ENCODE assay signal across 21 mouse cellular contexts in the genomic region with DNA sequence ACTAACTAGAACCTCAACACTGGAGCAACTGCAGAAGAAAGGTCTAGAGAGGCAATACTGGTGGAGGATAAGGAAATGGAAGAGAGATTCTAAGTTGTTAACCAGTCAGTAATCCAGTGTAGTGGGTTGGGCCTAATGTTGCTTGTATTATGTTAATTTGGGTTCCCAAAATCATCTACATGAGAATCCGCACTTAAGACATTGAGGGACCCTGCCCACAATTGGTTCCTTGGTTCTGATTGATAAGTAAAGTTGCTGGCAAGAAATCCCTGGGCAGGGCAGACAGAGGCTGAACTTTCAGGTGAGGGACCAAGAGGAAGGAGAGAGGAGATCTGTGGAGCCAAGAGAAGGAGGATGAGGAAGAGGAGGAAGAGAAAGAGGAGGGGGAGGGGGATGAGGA.
DNase-seq lines count a peak whose midpoint lies in the region; TF ChIP-seq lines count a peak whose summit lies in the region.
"Had no signal": no experiment of that assay in that cellular context is flagged by ENCODE, and none has a peak within 500 bp of the region (broad histone marks: within the 10 kb centered on the region; RNA-seq: fewer than 3 reads in every experiment).

No protein-coding gene starts in this region.

- H3K4me3 ChIP-seq in ES-Bruce4 (ENCODE audit: low read depth, low read length) (no peak overlapping the region), ES-E14 (ENCODE audit: insufficient read depth in 1 of 2, low read depth in 1 of 2, low read length in 2 of 2, poor library complexity in 1 of 2, severe bottlenecking in 1 of 2) (no peak overlapping the region)
- H3K4me3 ChIP-seq in lung, adult 2 months (replicated peaks; ENCODE audit: extremely low read depth, low read depth, low read length): no peak overlapping the region
- H3K4me3 ChIP-seq: embryonic facial prominence, embryonic 10.5 days; embryonic facial prominence, embryonic 12.5 days; forebrain, embryonic 13.5 days; forebrain, embryonic 15.5 days had no signal

- 92% methylated on average over 1 of the region's 1 CpGs for WGBS in lung, adult 2 months

- peak overlapping the region; percentile 65; the same call in 1 of the 2 replicates for H3K27ac ChIP-seq in ES-Bruce4 (ENCODE audit: insufficient read depth, low read length)
- H3K27ac ChIP-seq in ES-E14 (ENCODE audit: insufficient read depth, low read depth, low read length, poor library complexity, severe bottlenecking): no peak overlapping the region
- H3K27ac ChIP-seq: embryonic facial prominence, embryonic 10.5 days; embryonic facial prominence, embryonic 12.5 days; forebrain, embryonic 13.5 days; forebrain, embryonic 15.5 days had no signal

- no peak for TF ChIP-seq CTCF in ES-Bruce4 (IDR thresholded peaks at IDR 0.05; ENCODE audit: low read depth, low read length)
- no peak for TF ChIP-seq CTCF in lung, adult 2 months (IDR thresholded peaks at IDR 0.05; ENCODE audit: insufficient read depth, low read length)

- H3K27me3 ChIP-seq in ES-Bruce4 (ENCODE audit: control insufficient read depth, insufficient read depth, low read length, poor library complexity, severe bottlenecking): no peaks in the 10 kb centered on the region
- H3K27me3 ChIP-seq: CH12.LX; embryonic facial prominence, embryonic 12.5 days; forebrain, embryonic 13.5 days; forebrain, embryonic 15.5 days; Patski had no signal

- in situ Hi-C loops in ES-E14 (cut with MboI; ENCODE audit: low sequenced_read_pairs in 2 of 2, unreplicated experiment in 2 of 2): no loop called here

- TF ChIP-seq EP300 in ES-Bruce4 (IDR thresholded peaks at IDR 0.05; ENCODE audit: insufficient read depth, low read depth, low read length): 0 out of 2 replicates have a peak, but pooled peaks have one; percentile 35

- no peaks in the 10 kb centered on the region for H3K36me3 ChIP-seq in ES-Bruce4 (ENCODE audit: control insufficient read depth, insufficient read depth, low read length, poor library complexity, severe bottlenecking)
- no peaks in the 10 kb centered on the region for H3K36me3 ChIP-seq in ES-E14 (ENCODE audit: control insufficient read depth, insufficient read depth, low read length, poor library complexity, severe bottlenecking)
- H3K36me3 ChIP-seq: embryonic facial prominence, embryonic 10.5 days; embryonic facial prominence, embryonic 12.5 days; forebrain, embryonic 15.5 days had no signal

- H3K9me3 ChIP-seq in ES-Bruce4 (replicated peaks; ENCODE audit: control insufficient read depth, insufficient read depth, low read length, poor library complexity, severe bottlenecking) (no peaks in the 10 kb centered on the region), ES-E14 (ENCODE audit: control insufficient read depth, insufficient read depth, low read depth, low read length) (no peaks in the 10 kb centered on the region)
- H3K9me3 ChIP-seq: embryonic facial prominence, embryonic 10.5 days; embryonic facial prominence, embryonic 12.5 days; forebrain, embryonic 13.5 days; forebrain, embryonic 15.5 days had no signal

- TF ChIP-seq POLR2A in ES-Bruce4 (IDR thresholded peaks at IDR 0.05; ENCODE audit: insufficient read depth, low read length): no peak
- no peak for TF ChIP-seq POLR2A in lung, adult 2 months (IDR thresholded peaks at IDR 0.05; ENCODE audit: borderline replicate concordance, extremely low read depth, low read depth, low read length)

- DNase-seq in ES-E14 (ENCODE audit: low read depth, low spot score) (peak; percentile 19), ZHBTc4 (ENCODE audit: low read depth, low spot score) (peak; percentile 67)
- no peak for DNase-seq in lung, adult 2 months
- no peak for DNase-seq in right cerebral cortex, adult 2 months (ENCODE audit: low spot score in 2 of 2)
- DNase-seq: adrenal gland, adult 8-10 months; adrenal gland, postnatal 14 days; adrenal gland, postnatal 36 days; B cell, adult 2 months; cerebellum, adult 11-12 months; cerebellum, adult 2 months; cerebellum, adult 9-10 months; cerebellum, postnatal 10 days; cerebellum, postnatal 25 days; forebrain, postnatal 0 days had no signal

- H3K9ac ChIP-seq in ES-Bruce4 (ENCODE audit: low read depth, poor library complexity, severe bottlenecking) (no peak overlapping the region), ES-E14 (ENCODE audit: insufficient read depth, low read depth, low read length, poor library complexity, severe bottlenecking) (no peak overlapping the region)
- H3K9ac ChIP-seq: embryonic facial prominence, embryonic 12.5 days; forebrain, embryonic 13.5 days; forebrain, embryonic 15.5 days; forebrain, postnatal 0 days had no signal

- no peaks in the 10 kb centered on the region for H3K4me1 ChIP-seq in ES-Bruce4 (ENCODE audit: control insufficient read depth, insufficient read depth, low read length)
- 0 out of 4 replicates have a peak, but pooled peaks cover 0 to 3% of the 10 kb centered on the region in 2 experiments for H3K4me1 ChIP-seq in ES-E14 (ENCODE audit: control insufficient read depth in 2 of 2, insufficient read depth in 2 of 2, low read length in 2 of 2, poor library complexity in 1 of 2)
- H3K4me1 ChIP-seq in lung, adult 2 months (ENCODE audit: control insufficient read depth, insufficient read depth, low read length): no peaks in the 10 kb centered on the region
- H3K4me1 ChIP-seq: embryonic facial prominence, embryonic 10.5 days; embryonic facial prominence, embryonic 12.5 days; forebrain, embryonic 13.5 days; forebrain, embryonic 15.5 days had no signal

TF ChIP-seq in ES-E14, 5 proteins besides CTCF, POLR2A, EP300 and RAD21:
- TF ChIP-seq ZC3H11A (IDR thresholded peaks at IDR 0.05; ENCODE audit: borderline replicate concordance, low read depth, low read length): no peak
- TF ChIP-seq ZNF384 (IDR thresholded peaks at IDR 0.05; ENCODE audit: low read depth, low read length): no peak
- no peak for TF ChIP-seq CHD2 (IDR thresholded peaks at IDR 0.05; ENCODE audit: low read depth, low read length)
- TF ChIP-seq HCFC1 (IDR thresholded peaks at IDR 0.05; ENCODE audit: borderline replicate concordance, insufficient read depth, low read length): no peak
- no peak for TF ChIP-seq MAFK (IDR thresholded peaks at IDR 0.05; ENCODE audit: insufficient read depth, low read depth, low read length)

Comparison
In these comparisons a context has a peak if more than half of its experiments do, and no peak if none do; other contexts are left out.
1. DNase-seq: peak in ES-E14 (single experiment) and ZHBTc4 (single experiment); none in lung, adult 2 months (single experiment) and right cerebral cortex, adult 2 months (0 of 2).